In the genomic region with DNA sequence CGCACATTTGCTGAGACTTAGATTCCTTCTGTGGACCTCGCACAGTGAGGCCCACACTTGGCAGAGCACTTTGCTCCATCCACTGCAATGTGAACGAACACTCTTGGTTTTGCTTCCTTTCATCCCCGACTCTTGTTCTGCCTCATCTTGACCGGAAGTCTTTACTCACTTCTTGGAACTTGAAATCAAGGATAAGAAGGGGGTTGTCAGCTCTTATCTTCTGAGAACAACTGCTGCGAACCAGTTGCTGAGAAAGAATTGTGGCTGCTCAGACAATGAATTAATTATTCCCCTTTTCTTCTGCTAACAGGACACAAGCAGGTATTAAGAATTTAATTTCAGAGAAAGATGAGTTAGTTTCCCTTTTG, we compare ENCODE assay signal across 13 mouse cellular contexts. TPM values are rescaled to one million over a fixed set of nuclear protein-coding genes. Genes with fewer than 3 reads are reported as not detected.
DNase-seq lines count a peak whose midpoint lies in the region; ATAC-seq and TF ChIP-seq lines count a peak whose summit lies in the region.
"Had no signal": no experiment of that assay in that cellular context is flagged by ENCODE, and none has a peak within 500 bp of the region (broad histone marks: within the 10 kb centered on the region; RNA-seq: fewer than 3 reads in every experiment).

No protein-coding gene starts in this region.

- ATAC-seq in megakaryocyte-erythroid progenitor cell, adult 5-6 weeks (replicated peaks; ENCODE audit: low FRiP score, low TSS enrichment, poor library complexity, severe bottlenecking): 0 out of 2 replicates have a peak, but pooled peaks have one; percentile 17
- ATAC-seq: midbrain, embryonic 16.5 days had no signal

- TF ChIP-seq CTCF in gastrocnemius, adult 2 months (IDR thresholded peaks at IDR 0.05): no peak
- TF ChIP-seq CTCF in layer of hippocampus, adult 2 months (conservative IDR thresholded peaks at IDR 0.05): no peak

- peak overlapping the region; percentile 35 for H3K27ac ChIP-seq in gastrocnemius, adult 2 months
- peak overlapping the region; percentile 46; the same call in 1 of the 2 replicates for H3K27ac ChIP-seq in layer of hippocampus, adult 2 months
- H3K27ac ChIP-seq: forebrain, embryonic 10.5 days had no signal

- intact Hi-C loops in gastrocnemius, adult 2 months (cut with DNase I): no loop called here
- intact Hi-C loops in gastrocnemius, postnatal 36 days (cut with DNase I): no loop called here

- no peak overlapping the region for H3K4me3 ChIP-seq in gastrocnemius, adult 2 months
- H3K4me3 ChIP-seq in layer of hippocampus, adult 2 months: no peak overlapping the region
- H3K4me3 ChIP-seq: forebrain, embryonic 10.5 days had no signal

- DNase-seq in gastrocnemius, adult 2 months: no peak
- DNase-seq in gastrocnemius, postnatal 36 days: no peak
- DNase-seq in layer of hippocampus, adult 2 months (ENCODE audit: low spot score in 2 of 2): peak in 1 of 2 experiments; percentile 21
- DNase-seq in layer of hippocampus, adult 11-12 months (ENCODE audit: low spot score): no peak
- DNase-seq in heart, postnatal 4 days: peak; percentile 12
- DNase-seq in gastrocnemius, adult 8-10 months (ENCODE audit: low spot score in 2 of 2): no peak
- DNase-seq in adrenal gland, postnatal 4 days (ENCODE audit: low spot score in 2 of 2): no peak
- DNase-seq: embryo, embryonic 11 days; lung, embryonic 14.5 days; thymus, adult 18-20 months had no signal

RNA-seq across cellular contexts. Expression of a gene that starts 4.3 kb away (rescaled TPM):
- total RNA-seq in gastrocnemius, adult 2 months (2021): 10 to 100 TPM; 40.2 to 44.9 TPM
- 10 to 100 TPM; 32.6 to 34.5 TPM for total RNA-seq in gastrocnemius, postnatal 36 days (2021)
- 10 to 100 TPM; 53.2 to 55.4 TPM for total RNA-seq in layer of hippocampus, adult 2 months (2021)
- total RNA-seq in heart, postnatal 4 days (2021): 10 to 100 TPM; 52.0 to 53.0 TPM
- total RNA-seq in megakaryocyte-erythroid progenitor cell, adult 5-6 weeks (2014; fragmentation: Nextera tagmentation): 121 and 126 TPM in 2 replicates
- total RNA-seq in megakaryocyte-erythroid progenitor cell, adult 5-6 weeks (2017): 174 and 179 TPM in 2 replicates
- total RNA-seq in gastrocnemius, adult 8-10 months (2022): 10 to 100 TPM; 42.1 to 48.3 (median 46.0) TPM
- 10 to 100 TPM; 87.3 to 98.2 TPM for total RNA-seq in adrenal gland, postnatal 4 days (2021)
